Mouse (Mus musculus) hindbrain, embryonic 15.5 days (tissue): ENCODE data around the gene Uhrf1. TPM values are rescaled to one million over a fixed set of nuclear protein-coding genes. Genes with fewer than 3 reads are reported as not detected.

ENCODE experiments used
- ATAC-seq: fragments of 200-750 bp; cut with Nextera tagmentation; 2 replicates; pipeline ENCODE4 v1.8.0; 2017; ENCODE audit warnings: low read depth, moderate number of reproducible peaks, moderate TSS enrichment; ENCODE audit not compliant: low FRiP score
- H3K27ac ChIP-seq: fragments of 300-500 bp; sonication (generic); replicated peaks from 2 replicates; pipeline ENCODE4 v1.5.1; 2015; ENCODE audit warnings: mild to moderate bottlenecking, inconsistent platforms
- H3K27me3 ChIP-seq: fragments of 300-500 bp; sonication (generic); 2 replicates; pipeline ENCODE4 v1.6.1; 2015; ENCODE audit warnings: control low read depth, inconsistent platforms
- H3K36me3 ChIP-seq: fragments of 300-500 bp; sonication (generic); 2 replicates; pipeline ENCODE4 v1.6.1; 2015; ENCODE audit warnings: control low read depth, inconsistent platforms
- H3K4me1 ChIP-seq: fragments of 300-500 bp; sonication (generic); replicated peaks from 2 replicates; pipeline ENCODE4 v1.6.1; 2015; ENCODE audit warnings: control low read depth, inconsistent platforms
- H3K4me2 ChIP-seq: fragments of 300-500 bp; sonication (generic); 2 replicates; pipeline ENCODE4 v1.6.1; 2015; ENCODE audit warnings: moderate library complexity, mild to moderate bottlenecking, inconsistent platforms
- H3K4me3 ChIP-seq: fragments of 300-500 bp; sonication (generic); 2 replicates; pipeline ENCODE4 v1.5.1; 2015; ENCODE audit warnings: mild to moderate bottlenecking, inconsistent platforms
- H3K9ac ChIP-seq: fragments of 300-500 bp; sonication (generic); 2 replicates; pipeline ENCODE4 v1.6.1; 2015; ENCODE audit warnings: inconsistent platforms
- H3K9me3 ChIP-seq: fragments of 300-500 bp; sonication (generic); 2 replicates; pipeline ENCODE4 v1.6.1; 2016; ENCODE audit warnings: control low read depth, inconsistent platforms
- WGBS: fragments of 180-500 bp; shearing (Covaris S2); methylation state at CpG from one replicate; pipeline ENCODE4 v1.1.7; 2015; 5-methylcytosine and 5-hydroxymethylcytosine counted together
- polyA plus RNA-seq: library from polyadenylated mRNA; unstranded; fragments of >200 nt; fragmentation: Nextera tagmentation; extraction: Ambion mirVana; gene quantifications from 2 replicates; pipeline ENCODE4 v1.2.1, GENCODE M21; 2015

The Uhrf1 gene
- polyA plus RNA-seq, 1 experiment from 2014 or later = 29.7 TPM

DNA sequence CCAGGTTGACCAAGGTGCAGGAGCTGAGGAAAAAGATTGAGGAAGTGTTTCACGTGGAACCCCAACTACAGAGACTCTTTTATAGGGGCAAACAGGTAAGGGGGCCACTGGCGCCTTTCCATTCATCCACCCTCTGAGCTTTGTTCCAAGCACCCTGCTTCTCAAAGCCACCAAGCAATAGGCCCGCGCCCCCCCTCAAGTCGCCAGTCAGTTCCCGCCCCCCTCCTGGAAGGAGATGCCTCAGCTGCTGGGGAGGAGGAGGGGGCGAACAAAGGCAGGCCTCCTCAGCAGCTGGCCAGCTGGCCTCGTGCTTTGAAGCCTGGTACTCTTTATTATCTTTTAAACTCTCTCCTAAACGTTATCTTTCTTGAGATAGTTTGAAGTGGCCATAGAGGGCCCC lies 2.0 kb downstream of the Uhrf1 start:
- no peaks in the 10 kb centered on the region for H3K9me3 ChIP-seq
- no peak for ATAC-seq
- H3K27me3 ChIP-seq = no peaks in the 10 kb centered on the region
- no peak overlapping the region for H3K27ac ChIP-seq
- H3K9ac ChIP-seq = no peak overlapping the region
- peak overlapping the region; percentile 66 for H3K4me3 ChIP-seq
- H3K4me1 ChIP-seq = peaks cover 17% of the 10 kb centered on the region
- H3K36me3 ChIP-seq = no peaks in the 10 kb centered on the region
- peak overlapping the region; percentile 80 for H3K4me2 ChIP-seq
- 33% methylated on average over 9 of the region's 9 CpGs for WGBS

DNA sequence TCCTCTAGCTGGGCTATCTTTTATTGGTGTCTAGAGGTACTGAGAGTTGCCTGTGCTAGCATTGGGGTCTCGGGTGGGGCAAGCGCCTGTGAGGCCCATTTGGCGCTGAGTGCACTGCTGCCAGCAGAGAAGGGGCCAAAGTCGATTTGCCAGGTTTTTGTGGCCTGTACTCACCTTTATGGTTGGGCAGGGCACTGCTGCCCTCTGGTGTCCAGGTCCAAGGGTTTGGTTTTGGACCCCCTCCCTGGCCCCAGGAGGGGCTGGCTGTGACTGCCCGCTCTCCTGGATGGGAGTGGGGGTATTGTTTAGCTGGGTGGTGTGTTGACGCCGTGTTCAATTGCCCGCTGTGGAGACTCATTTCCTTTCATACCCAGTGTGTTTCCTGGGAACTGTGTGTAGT lies 2.7 kb downstream of the Uhrf1 start:
- ATAC-seq = no peak
- Histone ChIP-seq H3K4me1 (peaks cover 17% of the 10 kb centered on the region), H3K4me3 (no peak overlapping the region), H3K36me3 (no peaks in the 10 kb centered on the region), H3K9me3 (no peaks in the 10 kb centered on the region), H3K4me2 (no peak overlapping the region; the same call in 1 of the 2 replicates), H3K9ac (no peak overlapping the region), H3K27me3 (no peaks in the 10 kb centered on the region), H3K27ac (no peak overlapping the region)
- WGBS = 70% methylated on average over 8 of the region's 8 CpGs

DNA sequence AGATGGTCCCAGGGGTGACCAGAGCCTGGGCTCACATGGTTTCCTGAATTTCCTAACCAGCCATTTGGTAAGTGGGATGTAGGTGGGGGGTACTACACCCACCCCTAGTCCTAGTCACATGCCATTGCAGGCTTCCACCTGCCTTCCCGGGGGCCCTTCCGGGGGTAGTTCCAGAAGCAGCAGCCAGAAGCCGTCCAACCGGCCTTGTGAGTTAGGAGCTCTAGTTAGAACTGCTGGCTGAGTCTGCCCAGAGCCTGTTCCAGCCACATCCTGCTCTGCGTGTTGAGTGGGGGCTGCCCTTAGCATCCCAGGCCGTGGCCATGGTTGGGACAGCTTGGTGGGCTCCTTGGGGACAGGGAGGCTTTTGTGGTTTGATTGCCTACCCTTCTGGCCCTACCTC lies 5.0 kb downstream of the Uhrf1 start:
- ATAC-seq = no peak
- no peak overlapping the region for H3K4me3 ChIP-seq
- no peak overlapping the region for H3K27ac ChIP-seq
- no peak overlapping the region for H3K9ac ChIP-seq
- H3K4me1 ChIP-seq = peaks cover 17% of the 10 kb centered on the region
- WGBS = 87% methylated on average over 6 of the region's 6 CpGs
- H3K4me2 ChIP-seq = no peak overlapping the region
- H3K27me3 ChIP-seq = no peaks in the 10 kb centered on the region
- no peaks in the 10 kb centered on the region for H3K9me3 ChIP-seq
- H3K36me3 ChIP-seq = no peaks in the 10 kb centered on the region

DNA sequence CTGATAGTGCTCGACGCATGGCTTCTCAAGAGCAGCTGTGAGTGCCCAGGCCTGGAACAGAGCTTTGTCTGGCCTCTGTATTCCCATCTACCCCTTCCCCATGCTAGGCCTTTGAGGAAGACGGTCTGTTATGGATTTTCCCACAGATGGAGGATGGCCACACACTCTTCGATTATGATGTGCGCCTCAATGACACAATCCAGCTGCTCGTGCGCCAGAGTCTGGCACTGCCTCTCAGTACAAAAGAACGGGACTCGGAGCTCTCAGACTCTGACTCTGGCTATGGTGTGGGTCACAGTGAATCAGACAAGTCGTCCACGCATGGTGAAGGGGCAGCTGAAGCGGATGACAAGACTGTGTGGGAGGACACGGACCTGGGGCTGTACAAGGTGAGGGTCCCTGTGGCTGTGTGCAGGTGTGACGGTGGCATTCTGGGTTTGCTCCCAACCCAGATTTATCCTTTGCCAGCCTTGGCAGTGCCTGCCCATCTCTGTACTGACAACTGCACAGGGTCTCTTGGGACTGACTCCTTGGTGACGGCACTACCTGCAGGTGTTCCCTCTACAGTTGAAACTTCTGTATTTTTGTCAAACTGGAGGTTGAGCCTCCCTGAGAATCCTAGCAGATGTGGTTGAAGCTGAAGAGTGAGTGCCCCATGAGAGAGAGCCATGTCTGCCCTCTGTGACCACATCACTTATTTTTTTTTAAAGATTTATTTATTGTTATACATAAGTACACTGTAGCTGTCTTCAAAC lies 6.2 kb downstream of the Uhrf1 start:
- no peak overlapping the region for H3K9ac ChIP-seq

GRCm38 (mm10) chr17:56324419-56324818 lies 21.3 kb downstream of the Uhrf1 start:
- H3K9me3 ChIP-seq = no peaks in the 10 kb centered on the region
- 67% methylated on average over 3 of the region's 3 CpGs for WGBS
- ATAC-seq = no peak

More for the DNA sequence above, 6.2 kb downstream of the Uhrf1 start:
- no peak overlapping the region for H3K4me3 ChIP-seq
- ATAC-seq = no peak
- peaks cover 10% of the 10 kb centered on the region for H3K4me1 ChIP-seq
- no peaks in the 10 kb centered on the region for H3K36me3 ChIP-seq
- no peaks in the 10 kb centered on the region for H3K27me3 ChIP-seq
- no peaks in the 10 kb centered on the region for H3K9me3 ChIP-seq
- WGBS = 91% methylated on average over 15 of the region's 15 CpGs
- H3K4me2 ChIP-seq = no peak overlapping the region
- no peak overlapping the region for H3K27ac ChIP-seq

DNA sequence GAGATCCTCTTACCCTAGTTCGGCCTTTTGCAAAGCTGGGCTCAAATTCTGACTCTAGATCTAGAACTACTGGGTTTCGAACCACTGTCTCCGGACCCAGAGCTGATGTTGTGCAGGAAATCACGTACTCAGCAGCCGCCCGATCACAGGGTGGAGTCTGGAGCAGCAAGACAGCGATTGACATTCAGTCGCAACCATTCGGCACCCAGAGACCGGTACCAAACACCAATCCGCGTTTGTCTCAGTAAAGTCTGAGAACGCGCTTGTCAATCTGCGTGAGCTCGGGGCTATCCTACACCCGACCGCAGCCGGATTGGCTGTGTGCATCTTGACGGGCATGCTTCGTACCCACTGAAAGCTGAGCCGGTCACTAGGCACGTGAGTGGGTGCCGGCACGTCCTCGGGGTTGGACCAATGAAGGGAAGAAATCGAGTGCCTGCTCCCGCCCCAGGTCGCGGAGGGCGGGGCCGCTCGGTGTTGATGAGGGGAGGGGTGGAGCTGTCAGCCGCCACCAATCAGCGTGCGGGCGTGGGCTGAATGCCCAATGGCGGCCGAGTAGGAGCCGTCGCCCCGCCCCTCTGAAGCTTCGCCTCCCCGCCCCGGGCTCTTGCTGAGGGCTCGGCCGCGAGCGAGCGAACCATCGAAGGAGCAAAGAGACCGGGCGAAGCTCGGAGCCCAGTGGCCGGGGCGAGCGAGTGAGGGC lies 22.5 kb downstream of the Uhrf1 start, which contains the start of gene Kdm4b:
Gene Kdm4b (plus strand): TSS at position 613 of the 703 bp plus-strand sequence.
- peak; percentile 100 for ATAC-seq
- H3K27ac ChIP-seq = peak within 1 kb of the TSS; percentile 96
- peak within 1 kb of the TSS; percentile 94 for H3K4me3 ChIP-seq
- H3K4me1 ChIP-seq = peaks cover 41% of the 10 kb centered on the region
- H3K9ac ChIP-seq = peak within 1 kb of the TSS; percentile 95
- no peaks in the 10 kb centered on the region for H3K27me3 ChIP-seq
- H3K9me3 ChIP-seq = no peaks in the 10 kb centered on the region
- H3K4me2 ChIP-seq = peak within 1 kb of the TSS; percentile 81
- under 1% methylated on average over 52 of the region's 57 CpGs for WGBS
- H3K36me3 ChIP-seq = no peaks in the 10 kb centered on the region

More at GRCm38 (mm10) chr17:56324419-56324818, 21.3 kb downstream of the Uhrf1 start:
- Histone ChIP-seq H3K27me3 (no peaks in the 10 kb centered on the region), H3K27ac (no peak overlapping the region), H3K4me1 (peaks cover 29% of the 10 kb centered on the region), H3K9ac (no peak overlapping the region), H3K36me3 (no peaks in the 10 kb centered on the region), H3K4me3 (no peak overlapping the region), H3K4me2 (no peak overlapping the region)

DNA sequence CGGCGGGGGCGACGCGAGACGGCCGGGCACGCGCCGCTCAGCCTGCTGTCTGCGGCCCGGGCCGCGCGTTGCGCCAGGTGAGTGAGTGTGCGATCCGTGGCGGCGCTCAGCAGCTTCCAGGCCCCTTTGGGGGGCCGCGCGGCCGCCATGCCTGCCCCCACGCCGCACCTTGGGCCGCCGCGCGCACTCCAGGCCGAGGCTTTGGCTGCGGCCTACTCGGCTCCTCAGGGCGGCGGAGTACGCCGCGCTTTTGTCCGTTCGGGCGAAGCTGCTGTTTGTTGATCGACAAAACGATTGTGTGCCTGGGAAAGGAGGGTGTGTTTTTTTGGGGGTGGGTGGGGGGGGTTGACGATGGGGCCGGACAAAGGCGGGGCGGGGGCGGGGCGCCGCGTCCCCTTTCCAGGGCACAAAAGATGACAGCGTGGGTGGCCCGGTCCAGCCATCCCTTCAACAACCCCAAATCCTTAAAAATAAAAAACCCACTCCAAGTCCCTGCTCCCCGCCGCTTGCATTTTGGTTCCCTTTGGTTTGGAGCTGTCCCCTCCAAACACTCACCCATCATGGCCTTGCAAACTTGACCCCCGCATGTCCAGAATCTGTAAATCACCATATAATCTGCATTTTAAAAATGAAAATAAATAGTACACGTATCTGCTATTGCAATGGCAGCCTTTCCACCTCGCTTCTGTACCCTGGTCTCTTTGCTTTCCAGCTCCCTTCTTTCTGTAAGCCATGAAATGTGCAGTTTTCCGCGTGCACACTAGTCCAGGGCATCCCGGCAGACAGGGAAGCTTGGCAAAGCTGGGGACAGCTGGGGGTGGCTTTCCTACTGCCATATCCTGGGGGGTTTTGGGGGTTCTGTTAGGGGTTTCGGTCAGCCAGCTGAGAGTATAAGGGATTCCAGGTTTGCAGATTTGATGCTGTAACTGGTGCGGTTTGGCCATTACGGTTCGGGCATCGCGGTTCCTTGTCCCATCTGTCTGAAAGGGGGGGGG lies 23.3 kb downstream of the Uhrf1 start:
- Histone ChIP-seq H3K4me3 (peak overlapping the region; percentile 94), H3K27ac (peak overlapping the region; percentile 96), H3K9ac (peak overlapping the region; percentile 95), H3K9me3 (no peaks in the 10 kb centered on the region), H3K27me3 (no peaks in the 10 kb centered on the region), H3K36me3 (no peaks in the 10 kb centered on the region), H3K4me1 (peaks cover 50% of the 10 kb centered on the region), H3K4me2 (peak overlapping the region; percentile 81)
- under 1% methylated on average over 63 of the region's 67 CpGs for WGBS
- peak; percentile 29 for ATAC-seq

- H3K9ac ChIP-seq = no peak overlapping the region
Measured at GRCm38 (mm10) chr17:56329267-56329666, 26.1 kb downstream of the Uhrf1 start.

GRCm38 (mm10) chr17:56330345-56330744 lies 27.2 kb downstream of the Uhrf1 start:
- H3K4me1 ChIP-seq = peaks cover 68% of the 10 kb centered on the region
- no peak for ATAC-seq
- no peaks in the 10 kb centered on the region for H3K27me3 ChIP-seq
- no peak overlapping the region for H3K9ac ChIP-seq
- H3K27ac ChIP-seq = no peak overlapping the region
- WGBS = 68% methylated on average over 3 of the region's 3 CpGs
- no peak overlapping the region for H3K4me3 ChIP-seq
- no peaks in the 10 kb centered on the region for H3K9me3 ChIP-seq
- no peaks in the 10 kb centered on the region for H3K36me3 ChIP-seq
- H3K4me2 ChIP-seq = no peak overlapping the region

More at GRCm38 (mm10) chr17:56329267-56329666, 26.1 kb downstream of the Uhrf1 start:
- Histone ChIP-seq H3K36me3 (no peaks in the 10 kb centered on the region), H3K27me3 (no peaks in the 10 kb centered on the region), H3K9me3 (no peaks in the 10 kb centered on the region), H3K4me2 (no peak overlapping the region), H3K4me1 (peaks cover 70% of the 10 kb centered on the region), H3K27ac (no peak overlapping the region), H3K4me3 (no peak overlapping the region)
- ATAC-seq = no peak

DNA sequence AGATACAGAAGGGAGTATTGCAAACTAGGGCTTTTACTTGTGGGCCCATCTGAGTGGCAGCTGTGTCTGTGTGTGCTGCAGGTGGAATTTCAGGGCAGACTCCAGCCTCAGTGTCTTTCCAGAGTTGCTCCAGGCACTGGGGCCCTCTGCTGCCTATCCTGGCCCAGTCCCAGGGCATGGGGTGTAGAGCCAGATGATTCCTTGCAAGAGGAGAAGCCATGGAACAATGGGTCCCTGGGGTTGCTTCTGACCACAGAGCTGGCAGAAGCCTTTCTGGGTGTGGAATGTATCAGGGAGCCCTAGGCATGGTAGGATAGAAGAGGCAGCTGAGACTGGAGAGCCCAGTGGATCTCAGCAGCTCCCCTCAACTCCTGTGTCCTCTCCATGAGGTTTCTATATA lies 28.1 kb downstream of the Uhrf1 start:
- H3K4me1 ChIP-seq = peaks cover 72% of the 10 kb centered on the region

GRCm38 (mm10) chr17:56332987-56333386 lies 29.9 kb downstream of the Uhrf1 start:
- WGBS = 44% methylated on average over 8 of the region's 8 CpGs
- H3K9ac ChIP-seq = no peak overlapping the region
- ATAC-seq = no peak

More for the DNA sequence above, 28.1 kb downstream of the Uhrf1 start:
- no peak overlapping the region for H3K9ac ChIP-seq
- no peaks in the 10 kb centered on the region for H3K27me3 ChIP-seq
- no peak for ATAC-seq
- no peak overlapping the region for H3K4me2 ChIP-seq
- H3K36me3 ChIP-seq = no peaks in the 10 kb centered on the region
- H3K4me3 ChIP-seq = no peak overlapping the region
- H3K9me3 ChIP-seq = no peaks in the 10 kb centered on the region
- no peak overlapping the region for H3K27ac ChIP-seq

More at GRCm38 (mm10) chr17:56332987-56333386, 29.9 kb downstream of the Uhrf1 start:
- Histone ChIP-seq H3K27ac (no peak overlapping the region), H3K27me3 (no peaks in the 10 kb centered on the region), H3K36me3 (no peaks in the 10 kb centered on the region), H3K4me2 (no peak overlapping the region), H3K4me1 (peaks cover 74% of the 10 kb centered on the region), H3K4me3 (no peak overlapping the region), H3K9me3 (no peaks in the 10 kb centered on the region)
